Mouse (Mus musculus) liver, embryonic 14.5 days (tissue): ENCODE measurements around the gene Cux1. TPM values are rescaled to one million over a fixed set of nuclear protein-coding genes. Genes with fewer than 3 reads are reported as not detected.
A peak's percentile ranks its signal among the peaks of the same experiment; 100 is the strongest.

Experiments
- ATAC-seq: fragments of 200-750 bp; cut with Nextera tagmentation; 2 replicates; pipeline ENCODE4 v1.8.0; 2017; ENCODE audit warnings: moderate number of reproducible peaks, mild to moderate bottlenecking, moderate library complexity; ENCODE audit not compliant: insufficient read depth
- DNase-seq, 3 experiments: peaks; one replicate each; pipeline ENCODE4 v3.0.0-alpha.2; 2012 to 2013; ENCODE audit warnings: low read depth in 3 of 3, low spot score in 3 of 3
- H3K27ac ChIP-seq: fragments of 300-500 bp; sonication (generic); 2 replicates; pipeline ENCODE4 v1.5.1; 2014; ENCODE audit warnings: moderate library complexity, mild to moderate bottlenecking, control low read depth, inconsistent platforms
- H3K27me3 ChIP-seq: fragments of 300-500 bp; sonication (generic); 2 replicates; pipeline ENCODE4 v1.6.1; 2014; ENCODE audit warnings: mild to moderate bottlenecking, low read length, moderate library complexity; ENCODE audit not compliant: control insufficient read depth, insufficient read depth
- H3K36me3 ChIP-seq: fragments of 300-500 bp; sonication (generic); replicated peaks from 2 replicates; pipeline ENCODE4 v1.6.1; 2014; ENCODE audit warnings: low read depth; ENCODE audit not compliant: control insufficient read depth, insufficient read depth
- H3K4me1 ChIP-seq, 2 experiments: fragments of 200-500 bp in 1 of 2; fragments of 300-500 bp in 1 of 2; sonication (generic) in 1 of 2; replicated peaks; 2 replicates each; pipeline ENCODE4 v1.6.1; 2012 to 2014; ENCODE audit warnings: antibody characterized with exemption in 1 of 2, inconsistent platforms in 1 of 2, low read length in 1 of 2; ENCODE audit not compliant: control insufficient read depth in 2 of 2, insufficient read depth in 2 of 2
- H3K4me2 ChIP-seq: fragments of 300-500 bp; sonication (generic); 2 replicates; pipeline ENCODE4 v1.6.1; 2014; ENCODE audit warnings: low read depth, mild to moderate bottlenecking, control low read depth, moderate library complexity
- H3K4me3 ChIP-seq, 2 experiments: fragments of 200-500 bp in 1 of 2; fragments of 300-500 bp in 1 of 2; sonication (generic) in 1 of 2; 2 replicates each; pipeline ENCODE4 v1.5.1; 2012 to 2014; ENCODE audit warnings: low read depth in 2 of 2, low read length in 2 of 2, mild to moderate bottlenecking in 2 of 2, control low read depth in 1 of 2, inconsistent platforms in 1 of 2, moderate library complexity in 1 of 2; ENCODE audit not compliant: insufficient read depth in 1 of 2
- H3K9ac ChIP-seq: fragments of 300-500 bp; sonication (generic); replicated peaks from 2 replicates; pipeline ENCODE4 v1.6.1; 2014; ENCODE audit warnings: mild to moderate bottlenecking, control low read depth, moderate library complexity
- H3K9me3 ChIP-seq: fragments of 300-500 bp; sonication (generic); 2 replicates; pipeline ENCODE4 v1.6.1; 2016; ENCODE audit warnings: low read length, mixed read lengths; ENCODE audit not compliant: control insufficient read depth
- CTCF ChIP-seq: IDR thresholded peaks from 2 replicates; pipeline ENCODE4 v1.5.1; 2016; ENCODE audit warnings: antibody characterized with exemption, low read depth, control low read depth
- EP300 ChIP-seq: IDR thresholded peaks from 2 replicates; pipeline ENCODE4 v1.6.1; 2016; ENCODE audit warnings: antibody characterized with exemption, low read depth
- WGBS: fragments of 180-500 bp; shearing (Covaris S2); extraction: QIAGEN DNeasy Blood & Tissue Kit; methylation state at CpG from one replicate; pipeline ENCODE4 v1.1.7; 2014; ENCODE audit not compliant: insufficient replicate concordance; 5-methylcytosine and 5-hydroxymethylcytosine counted together
- polyA plus RNA-seq, 2 experiments: library from polyadenylated mRNA; depleted of rRNA in 1 of 2; stranded (reverse) in 1 of 2; unstranded in 1 of 2; fragments of >200 nt; fragmentation: Nextera tagmentation in 1 of 2; extraction: Ambion mirVana in 1 of 2; gene quantifications; 2 replicates each; pipeline versions ENCODE4 v1.2.1 to v1.2.3; 2012 to 2014

The Cux1 gene
- polyA plus RNA-seq, 2 experiments: 9.0 to 12.4 TPM

- DNase-seq: no peak
- H3K9ac ChIP-seq: peak overlapping the region; percentile 75
- 0 out of 2 replicates have a peak, but pooled peaks have one; percentile 6 for ATAC-seq
- peak overlapping the region; percentile 92 to 93 for H3K4me3 ChIP-seq
- H3K4me2 ChIP-seq: peak overlapping the region; percentile 99
- H3K4me1 ChIP-seq: peaks cover 6 to 8% of the 10 kb centered on the region in 2 experiments; a peak in 3 of 4 replicates
- H3K27me3 ChIP-seq: peaks cover 33% of the 10 kb centered on the region
- H3K36me3 ChIP-seq: no peaks in the 10 kb centered on the region
- H3K27ac ChIP-seq: no peak overlapping the region
- WGBS: under 1% methylated on average over 36 of the region's 36 CpGs
- no peak for TF ChIP-seq CTCF
- TF ChIP-seq EP300: no peak
- no peaks in the 10 kb centered on the region for H3K9me3 ChIP-seq
Measured at GRCm38 (mm10) chr5:136568026-136568765, 906 bp upstream of the Cux1 start.

- DNase-seq: no peak
- Histone ChIP-seq H3K36me3 (no peaks in the 10 kb centered on the region), H3K27ac (no peak overlapping the region), H3K4me2 (peak overlapping the region; percentile 99), H3K4me3 (peak overlapping the region; percentile 92 to 93), H3K27me3 (peaks cover 33% of the 10 kb centered on the region), H3K9me3 (no peaks in the 10 kb centered on the region), H3K9ac (peak overlapping the region; percentile 75), H3K4me1 (peaks cover 6 to 11% of the 10 kb centered on the region in 2 experiments; a peak in 3 of 4 replicates)
- under 1% methylated on average over 26 of the region's 31 CpGs for WGBS
- TF ChIP-seq EP300: no peak
- no peak for TF ChIP-seq CTCF
- peak; percentile 37 for ATAC-seq
Measured at GRCm38 (mm10) chr5:136566812-136567175, 496 bp downstream of the Cux1 start.

- no peaks in the 10 kb centered on the region for H3K36me3 ChIP-seq
- DNase-seq (no peak), ATAC-seq (peak; percentile 32)
- peaks cover 30% of the 10 kb centered on the region for H3K27me3 ChIP-seq
- peaks cover 6 to 11% of the 10 kb centered on the region in 2 experiments; a peak in 3 of 4 replicates for H3K4me1 ChIP-seq
- peak overlapping the region; percentile 92 to 93 for H3K4me3 ChIP-seq
- under 1% methylated on average over 49 of the region's 79 CpGs for WGBS
- TF ChIP-seq CTCF: no peak
- TF ChIP-seq EP300: no peak
- H3K9ac ChIP-seq: peak overlapping the region; percentile 75
- no peaks in the 10 kb centered on the region for H3K9me3 ChIP-seq
- H3K27ac ChIP-seq: no peak overlapping the region; the same call in 1 of the 2 replicates
- H3K4me2 ChIP-seq: peak overlapping the region; percentile 99
Measured at GRCm38 (mm10) chr5:136566001-136566811, 1.1 kb downstream of the Cux1 start.

- under 1% methylated on average over 32 of the region's 32 CpGs for WGBS
- Histone ChIP-seq H3K27ac (no peak overlapping the region), H3K9ac (peak overlapping the region; percentile 75), H3K4me2 (peak overlapping the region; percentile 99), H3K36me3 (no peaks in the 10 kb centered on the region), H3K4me1 (peaks cover 6 to 11% of the 10 kb centered on the region in 2 experiments; a peak in 3 of 4 replicates), H3K9me3 (no peaks in the 10 kb centered on the region), H3K4me3 (peak overlapping the region; percentile 92 to 93), H3K27me3 (peaks cover 29% of the 10 kb centered on the region)
- no peak for TF ChIP-seq EP300
- no peak for TF ChIP-seq CTCF
- DNase-seq (no peak), ATAC-seq (no peak)
Measured at GRCm38 (mm10) chr5:136565311-136565811, 1.9 kb downstream of the Cux1 start.
